Mouse (Mus musculus) cerebellum, postnatal 36 days (tissue): Measurements from ENCODE around the gene Gsdma.
"Not testable (repeated sequence)": the region's sequence is repeated elsewhere in the genome, so short reads cannot be mapped to it uniquely, and the experiment has no call there.

Experiments
- DNase-seq, 2 experiments: peaks; one replicate each; pipeline ENCODE4 v3.0.0; 2021 to 2022; ENCODE audit warnings: mixed read lengths in 2 of 2

The Gsdma gene

DNA sequence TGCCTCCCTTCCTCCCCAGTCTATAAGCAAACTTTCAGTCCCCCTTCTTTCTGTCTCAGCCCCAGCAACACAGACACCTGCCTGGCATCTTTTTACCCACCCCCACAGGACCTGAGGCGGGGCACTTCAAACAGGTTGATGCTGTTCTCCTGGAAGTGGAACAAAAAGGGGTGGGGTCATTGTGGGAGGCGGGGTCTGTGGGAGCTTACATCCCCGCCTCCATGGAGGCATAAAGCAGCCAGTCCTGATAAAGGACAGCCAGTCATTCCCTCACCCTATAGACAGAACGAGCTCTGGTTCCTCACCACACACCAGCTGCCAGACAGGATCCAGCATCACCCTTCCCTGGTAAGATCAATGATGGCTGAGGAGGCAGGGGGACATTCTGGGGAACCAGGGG is at the start of gene Gsdma:
Gene Gsdma, plus strand, starts transcription at position 261 of the 400 bp plus-strand sequence.
- no peak for DNase-seq

DNA sequence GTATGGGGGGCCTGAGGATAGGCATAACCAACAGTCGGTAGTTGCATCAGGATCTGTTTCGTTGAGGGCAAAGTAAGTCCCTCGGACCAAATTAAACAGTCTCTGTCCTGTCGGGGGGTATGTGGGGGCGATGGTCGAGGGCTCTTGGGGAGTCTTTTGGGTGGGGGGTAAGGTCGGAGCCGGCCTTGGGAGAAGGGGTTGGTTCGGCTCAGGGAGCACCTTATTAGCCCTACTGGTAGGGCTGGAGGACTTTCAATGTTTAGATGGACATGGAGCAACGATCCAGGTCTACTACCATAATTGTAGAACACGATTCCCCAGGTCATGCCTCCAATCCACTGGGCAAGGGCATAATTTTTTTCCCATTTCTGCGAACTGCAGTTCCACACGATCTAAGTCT is 43.4 kb upstream of the Gsdma start:
- no peak for DNase-seq

DNA sequence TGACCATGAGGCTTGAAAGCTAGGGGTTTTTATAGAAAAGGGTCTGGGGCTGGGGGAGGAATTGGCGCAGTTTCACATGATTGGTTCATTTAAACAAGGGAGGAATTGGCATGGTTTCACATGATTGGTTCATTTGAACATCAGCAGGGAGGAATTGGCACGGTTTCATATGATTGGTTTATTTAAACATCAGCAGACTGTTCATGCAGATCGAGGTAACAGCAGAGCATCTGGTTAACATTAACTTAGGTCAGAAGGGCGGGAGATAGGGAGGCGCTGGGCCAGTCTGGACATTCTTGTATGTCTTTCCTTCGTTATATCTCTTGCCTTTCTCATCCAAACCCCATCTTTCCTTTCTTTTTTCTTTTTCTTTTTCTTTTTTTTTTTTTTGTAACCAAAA is 40.2 kb upstream of the Gsdma start:
- DNase-seq = not testable (repeated sequence)

DNA sequence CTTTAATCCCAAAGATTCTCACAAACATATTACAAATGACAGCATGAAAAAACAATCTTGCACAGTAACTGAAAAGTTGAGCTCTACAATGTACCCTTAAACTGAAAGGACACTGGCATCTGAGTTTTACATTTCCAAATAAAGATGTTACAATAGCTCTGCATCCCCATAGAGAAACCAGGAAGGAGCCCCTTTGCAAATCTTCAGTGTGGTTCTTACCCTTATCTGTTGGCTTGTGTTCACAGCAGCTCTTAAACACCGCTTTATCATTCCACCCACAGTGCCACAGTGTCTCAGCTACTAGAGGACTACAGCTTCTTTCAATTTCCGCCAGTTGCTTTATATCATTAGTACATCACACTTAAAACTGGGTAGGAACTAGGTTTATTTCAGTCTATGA is 39.8 kb upstream of the Gsdma start:
- not testable (repeated sequence) for DNase-seq

DNA sequence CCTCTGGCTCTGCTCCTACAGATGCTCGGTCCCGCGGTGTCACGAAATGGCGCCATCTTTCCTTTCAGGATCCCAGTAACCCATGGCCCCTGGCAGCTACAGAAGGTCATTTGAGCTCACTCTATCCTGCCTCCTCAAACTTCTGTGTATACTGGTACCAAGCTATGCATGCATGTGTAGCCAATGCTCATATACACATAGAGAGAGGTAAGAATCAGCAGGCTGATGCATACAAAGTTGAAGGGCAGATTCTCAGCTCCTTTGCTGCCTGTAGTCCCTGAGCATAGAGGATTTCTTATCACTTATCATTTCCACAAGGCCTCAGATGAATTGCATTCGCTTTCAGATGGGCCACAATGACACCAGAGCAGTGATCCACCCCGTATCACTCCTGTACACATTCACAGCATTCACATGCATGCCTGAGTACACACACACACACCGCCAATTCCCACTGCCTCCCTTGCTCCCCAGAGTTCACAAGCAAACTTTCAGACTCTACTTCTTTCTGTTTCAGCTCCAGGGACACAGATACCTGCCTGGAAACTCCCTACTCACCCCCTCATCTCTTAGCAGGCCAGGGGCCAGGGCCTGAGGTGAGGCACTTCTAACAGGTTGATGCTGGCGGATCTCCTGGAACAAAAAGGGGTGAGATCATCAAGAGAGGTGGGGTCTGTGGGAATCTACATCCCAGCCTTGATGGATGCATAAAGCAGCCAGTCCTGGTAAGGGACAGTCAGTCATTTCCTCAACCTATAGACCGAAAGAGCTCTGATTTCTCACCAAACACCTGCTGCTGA is 38.3 kb upstream of the Gsdma start, which contains the start of the genes Gm12355 and Gsdma3:
Gene Gm12355, minus strand, starts transcription at position 51 of the 800 bp plus-strand sequence.
Gene Gsdma3, plus strand, starts transcription at position 750 of the 800 bp plus-strand sequence.
- no peak for DNase-seq

DNA sequence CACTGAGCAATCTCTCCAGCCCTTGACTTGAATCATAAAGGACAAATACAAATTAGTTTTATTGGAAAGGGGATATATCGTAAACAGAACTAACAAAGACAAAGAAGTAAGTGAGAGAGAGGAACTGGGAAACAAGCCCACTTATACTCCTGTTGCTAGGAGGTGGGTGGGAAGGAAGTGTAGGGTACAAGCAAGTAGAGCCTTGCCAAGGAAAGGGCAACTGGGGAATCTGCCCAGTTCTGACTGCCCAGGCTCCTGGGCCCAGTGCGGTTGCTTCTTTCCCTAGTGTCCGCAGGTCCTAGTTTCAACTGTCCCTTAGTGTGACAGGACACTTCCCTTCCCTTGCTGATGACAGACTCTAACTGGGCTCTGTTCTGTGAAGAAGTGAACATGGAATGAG is 35.4 kb upstream of the Gsdma start:
- DNase-seq = no peak

DNA sequence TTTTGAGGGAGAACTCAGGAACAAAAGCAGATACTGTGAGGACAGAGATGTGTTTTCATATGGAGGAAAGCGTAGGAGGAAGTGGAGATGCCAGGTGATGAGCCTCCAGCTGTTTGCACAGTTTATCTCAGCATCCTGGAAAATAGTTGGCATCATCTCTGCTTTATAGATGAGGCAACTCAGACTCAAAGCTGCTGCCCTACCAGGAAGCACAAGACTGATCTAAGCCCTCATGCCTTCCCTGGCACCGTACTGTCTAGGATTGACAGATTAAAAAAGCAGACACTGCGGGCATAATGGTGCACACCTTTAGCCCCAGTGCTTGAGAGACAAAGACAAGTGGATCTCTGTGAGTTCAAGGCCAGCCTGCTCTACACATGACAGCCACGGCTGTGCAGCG is 33.5 kb upstream of the Gsdma start:
- no peak for DNase-seq

DNA sequence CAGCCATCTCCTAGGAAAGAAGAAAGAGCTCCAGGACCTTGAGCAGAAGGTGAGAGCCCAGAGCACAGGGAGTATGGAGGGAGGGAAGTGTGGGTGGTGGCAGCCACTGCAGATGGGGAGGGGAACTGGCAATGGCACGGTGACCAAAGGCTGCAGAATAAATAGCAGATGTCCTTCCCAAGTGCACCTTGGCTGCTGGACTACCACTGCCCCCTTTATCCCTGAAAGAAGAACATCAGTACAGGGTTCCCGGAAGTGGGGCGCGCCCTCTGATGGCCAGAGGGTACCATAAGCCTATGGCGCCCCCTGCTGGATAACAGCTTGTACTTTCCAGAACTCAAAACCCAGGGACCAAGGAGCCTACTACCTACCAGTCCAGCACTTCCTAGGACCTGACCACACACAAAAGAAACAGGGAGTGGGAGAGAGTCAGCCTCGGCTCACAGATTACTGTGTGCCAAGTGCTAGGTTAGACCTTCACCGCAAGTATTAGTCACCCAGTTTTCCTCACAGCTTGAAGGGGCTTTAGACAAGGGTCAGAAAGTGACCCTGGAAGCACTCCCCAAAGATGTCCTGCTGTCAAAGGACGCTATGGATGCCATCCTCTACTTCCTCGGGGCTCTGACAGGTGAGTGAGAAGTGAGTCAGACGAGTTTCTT is 28.7 kb upstream of the Gsdma start:
- peak in 1 of 2 experiments; percentile 4 for DNase-seq

DNA sequence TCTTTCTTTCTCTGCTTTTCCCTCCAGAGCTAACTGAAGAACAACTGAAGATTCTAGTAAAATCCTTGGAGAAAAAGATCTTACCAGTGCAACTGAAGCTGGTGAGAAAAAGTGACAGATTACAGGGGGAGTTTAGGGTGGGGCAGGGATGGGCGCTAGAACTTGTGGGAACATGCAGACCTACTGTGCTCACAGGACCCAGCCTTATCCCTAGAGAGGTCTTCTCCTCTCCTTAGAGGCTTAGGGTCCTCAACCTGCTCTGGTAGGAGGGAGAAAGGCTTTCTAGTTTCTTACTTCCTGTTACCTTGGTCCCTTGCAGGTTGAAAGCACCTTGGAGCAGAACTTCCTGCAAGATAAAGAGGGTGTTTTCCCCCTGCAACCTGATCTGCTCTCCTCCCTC is 26.6 kb upstream of the Gsdma start:
- DNase-seq = no peak

DNA sequence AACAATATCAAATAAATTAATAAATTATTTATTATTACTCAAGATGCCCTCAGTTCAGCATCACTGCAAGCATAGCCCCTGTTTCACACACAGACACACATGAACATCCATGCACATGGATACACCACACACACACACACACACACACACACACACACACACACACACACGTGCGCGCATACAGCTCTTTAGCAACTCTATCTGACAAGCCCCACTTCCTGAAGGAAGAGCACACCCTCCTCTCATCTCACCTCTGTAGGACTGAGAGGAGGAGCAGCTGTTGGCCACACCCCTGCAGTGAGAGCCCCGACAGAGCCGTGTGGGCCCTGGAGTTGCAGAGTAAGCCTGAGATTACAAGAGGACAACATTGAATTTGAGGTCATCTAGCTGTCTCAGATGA is 24.1 kb upstream of the Gsdma start:
- no peak for DNase-seq

DNA sequence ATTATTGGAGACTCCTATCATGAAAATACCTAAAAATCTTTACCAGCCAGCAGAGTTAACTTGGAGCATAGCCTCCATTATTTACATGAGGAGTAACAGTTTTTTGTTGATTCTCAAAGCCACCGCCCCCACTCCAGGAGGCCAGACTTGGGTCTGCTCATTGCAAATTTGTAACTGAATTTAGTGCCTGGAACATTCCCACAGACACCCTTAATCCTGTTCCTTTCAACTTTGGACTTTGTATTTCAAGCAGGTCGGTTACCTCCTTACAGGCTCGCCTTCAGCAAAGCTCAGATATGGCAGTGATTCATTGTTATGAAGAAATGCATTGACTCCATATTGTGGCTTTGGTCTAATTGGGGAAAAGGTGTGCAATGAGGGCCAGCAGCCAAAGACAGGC is 19.4 kb upstream of the Gsdma start:
- DNase-seq = no peak

DNA sequence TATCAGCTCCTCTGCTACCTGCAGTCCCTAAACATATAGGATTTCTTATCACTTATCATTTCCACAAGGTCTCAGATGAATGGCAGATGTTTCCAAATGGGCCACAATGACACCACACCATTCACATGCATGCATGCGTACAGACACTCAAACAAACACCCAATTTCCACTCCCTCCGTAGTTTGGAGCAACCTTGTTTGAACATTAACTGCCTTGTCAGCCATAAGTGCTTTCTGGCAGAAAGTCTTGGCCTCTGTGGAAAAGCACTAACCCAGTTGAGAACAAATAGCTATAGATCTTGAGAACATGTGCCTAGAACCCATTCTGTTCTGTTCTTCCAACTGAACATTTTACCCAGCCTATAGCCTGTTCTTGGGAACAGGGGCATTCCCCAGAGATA is 18.2 kb upstream of the Gsdma start:
- DNase-seq = no peak

DNA sequence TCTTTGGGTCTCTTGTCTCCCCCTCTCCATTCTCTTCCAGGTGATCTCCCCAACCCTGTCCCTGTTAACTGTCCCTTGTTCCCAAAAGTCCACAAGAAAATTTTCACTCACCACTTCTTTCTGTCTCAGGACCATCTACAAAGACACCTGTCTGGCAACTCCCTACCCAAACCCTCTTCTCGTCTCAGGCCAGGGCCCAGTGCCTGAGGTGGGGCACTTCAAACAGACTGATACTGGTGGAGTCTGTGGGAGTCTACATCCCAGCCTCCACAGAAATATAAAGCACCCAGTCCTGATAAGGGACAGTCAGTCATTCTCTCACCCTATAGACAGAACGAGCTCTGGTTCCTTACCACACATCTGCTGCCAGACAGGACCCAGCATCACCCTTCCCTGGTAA is 17.7 kb upstream of the Gsdma start, which contains the start of gene Gsdma2:
Gene Gsdma2, plus strand, starts transcription at position 301 of the 400 bp plus-strand sequence.
- no peak for DNase-seq

DNA sequence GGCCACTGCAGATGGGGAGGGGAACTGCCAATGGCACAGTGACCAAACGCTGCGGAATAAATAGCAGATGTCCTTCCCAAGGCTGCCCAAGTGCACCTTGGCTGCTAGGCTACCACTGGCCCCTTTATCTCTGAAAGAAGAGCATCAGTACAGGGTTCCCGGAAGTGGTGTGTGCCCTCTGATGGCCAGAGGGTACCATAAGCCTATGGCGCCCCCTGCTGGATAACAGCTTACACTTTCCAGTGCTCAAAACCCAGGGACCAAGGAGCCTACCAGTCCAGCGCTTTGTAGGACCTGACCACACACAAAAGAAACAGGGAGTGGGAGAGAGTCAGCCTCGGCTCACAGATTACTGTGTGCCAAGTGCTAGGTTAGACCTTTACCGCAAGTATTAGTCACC is 9.1 kb upstream of the Gsdma start:
- DNase-seq = peak; percentile 21 to 33

DNA sequence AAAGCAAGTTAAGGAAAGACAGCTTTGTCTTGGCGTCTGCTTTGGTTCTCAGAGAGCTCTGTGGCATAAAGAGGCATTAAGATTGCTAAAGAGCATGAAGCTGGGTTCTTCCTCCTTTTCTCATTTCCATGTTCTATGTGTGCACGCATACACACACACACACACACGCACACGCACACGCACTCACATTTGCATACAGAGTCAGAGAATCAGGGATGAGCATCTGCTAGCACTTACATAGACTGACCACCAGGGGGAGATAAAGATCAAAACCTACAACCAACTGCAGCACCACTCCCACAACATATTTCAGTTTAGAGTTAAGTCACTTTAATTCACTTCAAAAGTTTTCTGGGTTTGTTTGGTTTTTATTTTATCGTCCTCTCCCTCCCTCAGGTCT is 3.6 kb upstream of the Gsdma start:
- peak; percentile 8 to 19 for DNase-seq

DNA sequence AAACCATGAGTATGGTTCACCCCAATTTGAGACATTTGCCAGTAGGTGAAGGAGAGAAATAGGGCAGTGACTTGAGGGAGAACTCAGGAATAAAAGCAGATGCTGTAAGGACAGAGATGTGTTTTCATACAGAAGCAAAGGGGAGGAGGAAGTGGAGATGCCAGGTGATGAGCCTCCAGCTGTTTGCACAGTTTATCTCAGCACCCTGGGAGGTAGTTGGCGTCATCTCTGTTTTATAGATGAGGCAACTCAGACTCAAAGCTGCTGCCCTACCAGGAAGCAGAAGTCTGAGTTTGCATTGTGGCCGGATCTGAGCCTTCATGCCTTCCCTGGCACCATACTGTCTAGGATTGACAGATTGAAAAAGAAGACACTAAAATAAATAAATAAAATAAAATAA is 4.8 kb downstream of the Gsdma start:
- no peak for DNase-seq

DNA sequence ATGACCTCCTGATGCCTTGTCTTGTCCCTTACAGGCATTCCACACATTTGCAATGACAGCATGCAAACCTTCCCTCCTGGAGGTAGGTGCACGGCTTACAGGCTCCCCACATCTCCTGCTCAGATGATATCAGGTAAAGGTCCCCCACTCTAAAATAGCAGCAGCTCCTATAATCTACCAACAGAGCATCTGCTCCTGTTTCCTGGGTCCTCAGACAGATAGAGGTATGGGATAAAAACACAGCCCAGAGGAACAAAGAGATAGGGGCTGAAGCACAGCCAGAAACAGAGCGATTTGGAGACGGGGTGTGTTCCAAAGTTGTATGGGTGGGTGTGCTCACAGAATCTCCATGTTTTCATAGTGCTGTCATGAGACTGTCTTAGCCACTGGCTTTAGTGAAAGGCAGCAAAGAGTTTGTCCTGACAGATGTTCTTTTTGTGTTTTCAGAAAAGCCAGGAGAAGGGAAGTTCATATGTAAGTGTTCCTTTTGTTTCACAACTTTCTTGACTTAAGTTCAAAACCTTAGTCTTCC is 7.2 kb downstream of the Gsdma start:
- DNase-seq = no peak

DNA sequence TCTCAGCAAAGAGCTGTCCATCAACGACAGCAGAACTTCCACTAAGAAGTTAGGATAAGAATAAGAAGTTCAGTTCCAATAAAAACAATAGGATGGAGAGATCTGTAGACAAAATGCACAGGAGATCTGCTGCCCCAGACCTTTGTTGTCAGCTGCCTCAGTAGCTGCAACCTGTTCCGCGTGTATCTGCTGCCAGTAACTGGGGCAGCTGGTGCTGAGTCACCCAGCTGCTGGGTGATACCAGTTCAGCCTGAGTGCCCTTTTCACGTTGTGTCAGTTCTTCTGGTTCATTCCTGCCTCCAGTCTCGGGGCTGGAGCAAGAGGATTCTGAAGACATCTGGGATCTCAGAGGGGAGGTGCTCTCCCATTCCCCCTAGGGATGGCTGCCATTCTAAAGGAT is 7.7 kb downstream of the Gsdma start:
- DNase-seq = no peak

DNA sequence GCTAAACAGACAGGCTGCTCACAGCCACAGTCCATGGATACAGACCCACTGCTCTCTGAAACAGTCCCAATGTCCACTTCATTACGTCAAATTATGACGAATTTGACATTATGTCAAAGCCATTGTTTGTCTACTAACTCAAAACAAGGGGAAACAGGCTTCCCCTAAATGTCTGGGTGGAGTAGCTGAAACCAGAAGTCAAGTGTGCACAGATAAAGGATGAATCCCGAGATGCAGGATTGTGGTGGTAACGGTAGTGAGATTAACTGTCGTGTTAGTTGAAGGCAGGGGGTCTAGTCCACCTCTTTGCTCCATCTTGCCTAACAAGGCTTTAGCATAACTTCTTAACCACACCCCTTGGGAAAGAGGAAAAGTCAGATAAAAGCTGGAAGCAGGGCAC is 8.3 kb downstream of the Gsdma start:
- no peak for DNase-seq

DNA sequence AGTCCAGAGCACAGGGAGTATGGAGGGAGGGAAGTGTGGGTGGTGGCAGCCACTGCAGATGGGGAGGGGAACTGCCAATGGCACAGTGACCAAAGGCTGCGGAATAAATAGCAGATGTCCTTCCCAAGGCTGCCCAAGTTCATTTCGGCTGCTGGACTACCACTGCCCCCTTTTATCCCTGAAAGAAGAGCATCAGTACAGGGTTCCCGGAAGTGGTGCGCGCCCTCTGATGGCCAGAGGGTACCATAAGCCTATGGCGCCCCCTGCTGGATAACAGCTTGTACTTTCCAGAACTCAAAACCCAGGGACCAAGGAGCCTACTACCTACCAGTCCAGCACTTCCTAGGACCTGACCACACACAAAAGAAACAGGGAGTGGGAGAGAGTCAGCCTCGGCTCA is 9.0 kb downstream of the Gsdma start:
- peak; percentile 52 to 60 for DNase-seq

DNA sequence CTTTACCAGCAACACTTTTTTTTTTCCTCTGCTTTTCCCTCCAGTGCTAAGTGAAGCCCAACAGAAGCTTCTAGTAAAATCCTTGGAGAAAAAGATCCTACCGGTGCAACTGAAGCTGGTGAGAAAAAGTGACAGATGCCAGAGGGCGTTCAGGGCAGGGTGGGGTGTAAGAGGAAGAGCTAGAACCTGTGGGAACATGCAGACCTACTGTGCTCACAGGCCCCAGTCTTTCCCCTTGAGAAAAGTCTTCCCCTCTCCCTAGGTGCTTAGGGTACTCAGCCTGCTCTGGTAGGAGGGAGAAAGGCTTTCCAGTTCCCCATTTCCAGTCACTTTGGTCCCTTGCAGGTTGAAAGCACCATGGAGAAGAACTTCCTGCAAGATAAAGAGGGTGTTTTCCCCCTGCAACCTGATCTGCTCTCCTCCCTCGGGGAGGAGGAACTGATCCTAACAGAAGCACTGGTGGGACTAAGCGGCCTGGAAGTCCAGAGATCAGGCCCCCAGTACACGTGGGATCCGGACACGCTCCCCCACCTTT is 11.7 kb downstream of the Gsdma start:
- no peak for DNase-seq

DNA sequence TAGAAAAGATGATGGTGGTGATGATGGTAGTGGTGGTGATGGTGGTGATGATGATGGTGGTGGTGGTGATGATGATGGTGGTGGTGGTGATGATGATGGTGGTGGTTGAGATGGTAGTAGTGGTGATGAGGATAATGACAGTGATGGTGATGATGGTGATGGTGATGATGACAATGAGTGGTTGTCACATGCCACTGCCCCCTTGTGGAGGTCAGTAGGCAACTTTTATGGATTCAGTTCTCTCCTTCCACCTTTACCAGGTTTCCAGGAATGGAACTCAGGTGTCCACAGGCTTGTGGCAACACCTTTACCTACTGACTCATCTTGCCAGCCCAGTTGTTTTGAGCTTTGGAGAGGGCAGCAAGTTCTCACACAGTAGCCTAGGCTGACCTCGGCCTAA is 15.9 kb downstream of the Gsdma start:
- DNase-seq = no peak

DNA sequence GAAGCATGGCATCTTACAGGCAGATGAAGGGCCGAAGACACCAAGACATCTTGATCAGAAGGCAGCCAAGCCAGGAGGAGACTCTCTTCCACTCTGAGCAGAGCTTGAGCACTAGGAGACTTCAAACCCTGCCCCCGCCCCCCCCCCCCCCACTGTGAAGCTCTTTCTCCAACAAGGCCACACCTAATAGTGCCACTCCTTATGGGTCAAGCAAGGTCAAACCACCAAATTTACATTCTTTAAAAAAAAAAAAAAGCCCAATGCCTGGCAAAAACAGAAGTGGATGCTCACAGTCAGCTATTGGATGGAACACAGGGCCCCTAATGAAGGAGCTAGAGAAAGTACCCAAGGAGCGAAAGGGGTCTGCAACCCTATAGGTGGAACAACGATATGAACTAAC is 16.4 kb downstream of the Gsdma start:
- not testable (repeated sequence) for DNase-seq

DNA sequence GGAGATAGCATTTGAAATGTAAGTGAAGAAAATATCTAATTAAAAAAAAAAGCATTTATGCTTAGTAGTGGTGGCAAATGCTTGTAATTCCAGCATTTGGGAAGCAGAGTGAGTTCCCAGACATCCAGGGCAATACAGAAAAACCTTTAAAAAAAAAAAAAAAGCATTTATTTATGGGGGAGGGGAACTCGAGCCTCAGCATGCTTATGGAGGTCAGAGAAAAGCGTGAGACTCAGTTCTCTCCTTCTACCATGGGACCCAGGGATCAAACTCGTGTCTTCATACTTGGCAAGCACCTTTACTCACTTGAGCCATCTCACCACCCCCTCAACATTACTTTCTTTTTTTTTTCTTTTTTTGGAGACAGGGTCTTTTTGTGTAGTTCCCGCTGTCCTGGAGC is 17.0 kb downstream of the Gsdma start:
- DNase-seq = no peak
